Mouse (Mus musculus) fibroblast of lung, adult 2 months (primary cell): ENCODE data around the gene Kbtbd3.

Experiments used
- DNase-seq: peaks from one replicate; pipeline ENCODE4 v3.0.0-alpha.2; 2011; ENCODE audit warnings: low read depth

Kbtbd3 gene

DNA sequence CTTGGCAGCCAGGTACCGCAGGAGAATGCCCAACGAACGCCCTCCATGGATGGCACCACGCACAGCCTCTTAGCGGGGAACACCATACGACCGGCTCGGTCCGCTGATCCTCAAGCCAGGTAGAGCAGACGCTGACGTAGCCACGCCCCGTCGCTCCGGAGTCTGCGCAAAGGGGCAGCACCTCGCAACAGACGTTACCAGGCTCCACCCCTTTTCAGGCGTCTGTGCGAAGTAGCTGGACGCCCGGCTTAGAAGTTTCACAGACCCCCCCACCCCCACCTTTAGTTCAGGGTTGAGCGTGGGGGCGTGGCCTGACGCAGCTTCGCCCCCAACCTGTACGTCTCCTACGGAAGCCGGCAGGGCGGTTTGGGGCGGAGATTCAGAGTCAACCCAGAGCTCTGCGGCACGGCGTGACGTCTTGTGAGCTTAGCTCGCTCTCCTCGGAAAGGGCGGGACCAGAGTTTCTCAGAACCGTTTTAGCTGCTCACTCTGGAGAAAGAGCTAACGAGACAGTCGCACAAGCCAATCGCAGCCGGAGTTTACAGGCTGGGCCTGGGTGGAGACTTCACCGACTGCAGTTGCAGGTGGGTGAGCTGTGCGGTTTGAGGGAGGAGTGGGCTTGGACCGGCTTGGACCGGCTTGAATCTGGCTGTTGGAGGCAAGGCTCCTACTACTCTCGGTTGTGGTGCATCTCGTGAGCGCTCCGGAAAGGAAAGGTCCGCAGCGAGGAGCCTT, at the start of gene Kbtbd3, which contains the start of gene Aasdhppt:
Gene Kbtbd3, plus strand, starts transcription at position 483 of the 735 bp plus-strand sequence.
Gene Aasdhppt, minus strand, starts transcription at position 121 of the 735 bp plus-strand sequence.
- DNase-seq: peak; percentile 100

DNA sequence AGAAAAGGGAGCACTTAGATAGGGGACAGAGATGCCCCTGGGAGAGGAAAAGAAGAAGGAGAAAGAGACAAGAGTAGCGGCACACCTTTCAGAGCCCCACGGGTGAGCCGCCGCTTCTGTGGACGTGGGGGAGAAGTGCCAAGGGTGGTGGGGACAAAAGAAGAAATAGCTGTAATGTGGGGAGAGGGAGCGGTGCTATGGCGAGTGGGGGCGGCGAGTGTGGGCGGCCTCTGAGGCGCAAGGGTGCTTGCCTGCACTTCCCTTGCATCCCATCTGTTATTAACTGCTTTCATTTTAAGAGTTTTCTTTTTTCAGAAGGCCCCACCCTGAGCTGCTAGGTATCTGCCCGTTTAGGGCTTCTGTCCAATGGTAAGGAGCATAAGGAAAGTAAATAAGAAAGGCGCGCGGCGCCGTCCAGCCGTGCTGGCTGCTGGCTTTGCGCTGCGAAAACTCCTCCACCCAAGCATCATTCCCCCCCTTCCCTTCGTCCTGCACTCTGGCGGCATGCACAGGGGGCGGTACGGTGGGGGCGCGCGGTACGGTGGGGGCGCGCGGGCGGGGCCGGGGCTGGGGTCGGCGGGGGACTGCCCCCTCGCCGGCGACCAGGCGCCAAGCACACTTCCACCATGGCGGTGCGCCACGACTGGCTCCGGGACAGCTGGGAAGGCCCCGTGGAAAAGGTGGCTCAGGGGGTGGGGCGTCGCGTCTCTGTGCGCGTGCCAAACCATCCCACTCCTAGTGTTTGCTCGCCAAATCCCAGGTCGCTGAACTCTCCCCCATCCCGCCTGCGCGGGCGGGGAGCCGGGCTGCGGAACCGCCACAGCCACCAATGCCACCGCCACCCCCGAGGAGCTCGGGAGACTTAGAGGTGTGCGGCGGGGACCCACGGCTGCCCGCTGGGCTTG, 49.5 kb upstream of the Kbtbd3 start:
- no peak for DNase-seq

DNA sequence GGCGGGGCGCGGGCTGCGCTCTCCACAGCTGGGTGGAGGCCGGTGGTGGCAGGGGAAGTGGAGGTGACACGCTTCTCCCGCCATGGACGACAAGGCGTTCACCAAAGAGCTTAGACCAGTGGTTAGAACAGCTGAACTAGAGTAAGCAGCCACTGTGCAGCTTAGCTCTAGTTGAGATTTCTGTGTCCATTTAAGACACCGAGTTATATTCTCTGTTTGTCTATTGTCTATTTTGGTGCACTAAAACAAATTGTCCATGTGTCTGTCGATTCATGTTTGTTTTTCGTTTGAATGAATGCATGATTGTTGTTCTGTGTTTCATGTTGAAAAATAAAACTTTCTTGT, 48.9 kb upstream of the Kbtbd3 start:
- DNase-seq: no peak

DNA sequence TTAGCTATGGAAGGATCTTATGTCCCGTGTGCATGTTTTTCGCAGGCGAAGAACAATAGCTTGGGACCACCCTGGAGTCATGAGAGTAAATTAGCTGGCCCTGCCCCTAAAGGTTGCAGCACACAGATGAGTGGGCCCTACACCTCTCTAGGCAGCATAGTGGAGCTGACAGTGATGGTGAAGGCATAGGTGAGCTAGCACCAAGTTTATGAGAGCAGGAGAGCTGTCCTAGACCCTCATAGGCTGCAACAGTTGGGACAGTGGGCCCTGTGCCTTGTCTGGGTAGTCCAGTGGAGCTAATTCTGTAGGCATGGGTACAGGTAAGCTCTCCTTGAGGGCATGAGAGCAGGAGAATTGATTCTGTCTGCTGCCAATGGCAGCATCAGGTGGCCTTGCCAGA, 42.8 kb upstream of the Kbtbd3 start:
- DNase-seq: no peak

DNA sequence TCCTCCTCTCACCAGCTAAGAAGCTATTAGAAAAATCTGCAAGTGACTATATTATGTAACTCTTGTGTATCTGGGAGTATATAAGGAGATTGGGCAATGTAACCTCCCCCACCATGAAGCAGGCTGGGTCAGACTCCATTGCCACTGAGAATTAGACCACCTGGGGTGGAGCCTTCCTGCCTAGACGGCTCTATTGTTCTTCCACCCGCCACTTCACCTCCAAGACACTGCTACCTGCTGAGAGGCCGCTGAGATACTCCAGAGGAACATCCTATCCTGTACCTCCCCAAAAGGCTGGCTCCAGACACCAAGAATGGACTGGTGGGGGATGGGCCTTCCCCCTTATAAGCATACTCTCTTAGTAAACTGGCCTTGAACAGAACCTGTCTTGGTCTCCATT, 25.8 kb upstream of the Kbtbd3 start:
- no peak for DNase-seq

DNA sequence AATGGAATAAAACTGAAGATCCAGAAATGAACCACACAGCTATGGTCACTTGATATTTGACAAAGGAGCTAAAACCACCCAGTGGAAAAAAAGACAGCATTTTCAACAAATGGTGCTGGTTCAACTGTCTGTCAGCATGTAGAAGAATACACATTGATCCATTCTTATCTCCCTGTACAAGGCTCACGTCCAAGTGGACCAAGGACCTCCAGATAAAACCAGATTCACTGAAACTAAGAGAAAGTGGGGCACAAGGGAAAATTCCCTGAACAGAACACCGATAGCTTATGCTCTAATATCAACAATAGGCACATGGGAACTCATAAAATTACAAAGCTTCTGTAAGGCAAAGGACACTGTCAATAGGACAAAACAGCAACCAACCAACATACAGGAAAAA, 9.2 kb upstream of the Kbtbd3 start:
- no peak for DNase-seq

DNA sequence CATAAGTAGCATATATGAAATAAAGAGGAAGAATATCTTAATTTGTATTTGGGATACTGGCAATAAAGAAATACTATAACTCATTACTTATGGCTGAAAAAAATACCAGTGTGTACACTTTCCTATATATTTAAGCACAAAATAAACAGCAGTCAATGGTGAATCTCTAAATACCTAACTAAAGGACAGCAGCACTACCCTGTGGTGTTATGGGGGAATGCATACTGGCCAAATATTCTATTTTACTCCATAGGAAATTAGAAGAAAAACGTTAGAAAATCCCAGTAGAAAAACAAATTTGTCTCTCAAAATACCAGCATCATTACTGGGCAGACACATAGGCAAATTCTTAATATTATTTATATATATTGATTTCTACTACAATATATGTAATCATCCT, 4.8 kb upstream of the Kbtbd3 start:
- no peak for DNase-seq

DNA sequence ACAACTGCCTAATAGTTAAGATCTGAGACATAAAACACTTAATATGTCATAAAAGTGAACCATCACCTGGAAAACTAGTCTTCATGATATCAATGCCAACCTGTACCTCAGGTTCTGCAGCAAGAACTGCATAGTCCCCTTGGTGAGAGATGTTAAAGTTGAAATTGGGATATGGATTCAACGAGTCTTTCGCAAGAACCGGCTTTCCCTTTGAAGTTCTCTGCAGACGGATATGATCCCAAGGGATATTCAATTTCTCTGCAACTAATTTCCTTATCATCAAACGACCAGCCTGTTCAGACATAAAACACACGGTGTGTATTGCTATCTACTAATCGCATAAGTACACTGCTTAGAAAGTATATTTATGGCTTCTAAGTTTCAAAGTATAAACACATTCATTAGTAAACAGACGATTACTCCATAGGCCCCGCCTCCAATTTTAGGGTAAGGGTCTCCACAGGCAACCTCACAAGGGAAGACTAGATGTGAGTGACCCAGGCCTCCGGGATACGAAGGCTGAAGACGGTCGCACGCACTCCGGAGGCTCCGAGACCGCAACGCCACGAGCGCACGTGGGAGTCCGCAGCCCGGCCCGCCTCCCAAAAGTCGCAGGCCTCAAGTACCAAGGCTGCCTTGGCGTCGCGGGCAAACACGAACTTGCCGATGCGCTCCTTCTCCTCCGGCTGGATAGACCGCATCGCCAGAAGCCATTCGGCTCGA, 844 bp upstream of the Kbtbd3 start:
- no peak for DNase-seq

DNA sequence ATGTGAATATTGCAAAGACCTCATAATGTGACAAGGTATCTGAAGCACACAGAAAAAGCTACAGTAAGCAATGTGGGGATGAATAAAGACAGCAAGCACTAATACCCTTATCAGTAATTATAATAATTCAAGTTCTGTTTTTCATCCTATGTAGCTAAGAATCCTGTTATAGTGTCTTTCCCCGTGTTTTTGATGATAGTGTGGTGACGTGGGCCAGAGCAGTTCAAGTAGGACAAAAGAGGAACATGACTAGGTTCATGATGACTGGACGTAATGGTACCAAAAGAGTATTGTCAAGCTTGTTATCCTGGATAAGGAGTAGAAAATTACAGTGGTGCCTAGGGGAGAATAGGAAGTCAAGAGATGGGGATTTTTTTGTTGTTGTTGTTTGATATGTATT, 1.1 kb downstream of the Kbtbd3 start:
- DNase-seq: no peak

DNA sequence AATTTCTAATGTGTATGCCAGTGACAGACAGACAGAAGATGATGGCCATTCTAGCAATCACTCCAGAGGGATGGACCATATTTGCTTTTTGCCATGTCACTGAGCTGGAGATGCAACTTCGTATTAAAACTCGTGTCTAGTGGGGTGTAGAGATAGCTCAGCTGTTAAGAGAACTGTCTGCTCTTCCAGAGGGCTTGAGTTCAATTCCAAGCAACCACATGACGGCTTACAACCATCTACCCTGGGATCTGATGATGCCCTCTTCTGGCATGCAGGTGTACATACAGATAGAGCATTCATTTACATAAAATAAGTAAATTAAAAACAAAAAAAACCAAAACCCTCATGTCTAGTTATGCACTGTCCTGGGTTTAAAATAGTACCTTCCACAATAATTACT, 1.5 kb downstream of the Kbtbd3 start:
- DNase-seq: no peak

DNA sequence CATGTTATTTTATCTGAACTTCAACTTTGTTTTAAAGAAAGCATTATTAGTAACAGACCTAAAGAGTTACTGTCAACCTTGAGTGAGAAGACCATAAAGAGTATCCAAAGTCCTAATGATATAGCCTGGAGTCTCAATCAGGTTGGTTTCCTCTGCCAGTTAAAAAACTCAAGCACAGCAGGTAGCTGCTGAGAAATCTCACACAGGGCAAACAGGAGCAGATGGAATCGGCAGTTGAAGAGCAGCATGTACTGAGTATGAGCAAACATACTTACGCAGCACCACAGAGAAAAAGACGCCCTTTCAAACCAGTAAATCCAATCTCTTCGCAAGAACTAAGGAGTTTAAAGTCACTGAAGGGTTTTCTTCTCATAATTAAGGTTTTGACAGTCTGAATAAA, 4.3 kb downstream of the Kbtbd3 start:
- DNase-seq: no peak

DNA sequence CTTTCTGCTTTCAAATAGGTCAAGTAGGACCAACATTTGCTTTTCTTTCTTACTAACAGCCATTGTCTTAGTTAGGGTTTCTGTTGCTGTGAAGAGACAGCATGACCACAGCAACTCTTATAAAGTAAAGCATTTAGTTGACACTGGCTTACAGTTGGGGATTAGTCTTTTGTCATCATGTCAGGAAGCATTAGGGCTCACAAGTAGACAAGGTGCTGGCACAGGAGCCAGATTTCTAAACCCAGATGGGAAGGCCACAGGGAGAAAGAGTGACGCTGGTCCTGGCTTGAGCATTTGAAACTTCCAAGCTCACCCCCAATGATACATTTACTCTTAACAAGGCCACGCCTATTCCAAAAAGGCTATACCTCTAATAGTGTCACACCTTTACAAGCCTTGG, 6.1 kb downstream of the Kbtbd3 start:
- DNase-seq: no peak

DNA sequence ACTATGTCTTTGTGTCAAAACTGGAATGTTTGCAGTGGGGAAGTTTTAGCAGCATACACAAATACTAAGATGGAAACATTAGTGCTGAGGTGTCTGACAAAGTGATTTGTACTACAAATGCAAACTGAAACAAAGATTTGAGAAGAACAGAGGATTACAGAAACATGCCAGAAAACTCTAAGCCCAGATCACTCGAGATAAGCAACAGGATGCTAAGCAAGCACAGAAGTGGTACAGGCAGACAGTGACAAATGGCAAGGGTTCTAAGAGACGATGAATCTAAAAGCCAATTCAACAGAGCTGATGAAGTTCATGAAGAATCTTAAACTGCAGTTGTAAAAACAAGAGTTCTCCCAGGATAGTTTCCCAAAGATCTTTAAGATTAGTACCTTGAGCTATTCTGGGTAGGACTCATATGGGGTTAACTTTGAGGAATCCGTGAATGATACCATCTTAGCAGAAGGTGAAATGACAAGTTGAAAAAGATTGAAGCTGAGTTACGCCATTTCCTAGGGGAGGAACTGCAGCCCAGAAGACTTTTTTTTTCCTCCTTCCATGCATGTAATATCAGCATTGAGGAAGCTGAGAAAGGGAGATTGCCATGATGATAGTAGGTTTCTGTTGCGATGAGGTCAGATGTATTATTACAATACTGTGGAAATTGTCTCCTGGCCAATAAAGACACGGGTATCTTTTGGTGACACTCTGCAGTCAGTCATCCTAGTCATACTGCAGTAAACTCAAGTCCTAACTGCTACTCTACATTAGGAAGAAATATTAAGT, 9.5 kb downstream of the Kbtbd3 start:
- no peak for DNase-seq

DNA sequence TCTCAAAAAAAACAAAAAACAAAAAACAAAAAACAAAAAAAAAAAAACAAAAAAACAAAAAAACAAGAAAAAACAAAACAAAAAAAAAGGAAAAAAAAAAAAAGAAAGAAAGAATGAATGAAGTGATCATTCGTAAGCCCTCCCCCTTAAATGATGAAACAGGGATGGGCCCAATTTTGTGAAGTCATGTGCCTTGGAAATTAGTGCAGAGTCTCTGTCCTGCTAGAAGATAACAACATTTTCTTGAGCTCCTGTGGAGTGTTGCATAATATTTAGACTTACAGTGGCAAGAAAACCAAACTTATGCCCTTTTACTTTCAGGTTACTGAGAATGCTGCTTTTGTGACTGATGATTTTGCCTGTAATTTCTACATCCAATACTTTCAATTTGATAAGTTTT, 43.5 kb downstream of the Kbtbd3 start:
- DNase-seq: no peak

DNA sequence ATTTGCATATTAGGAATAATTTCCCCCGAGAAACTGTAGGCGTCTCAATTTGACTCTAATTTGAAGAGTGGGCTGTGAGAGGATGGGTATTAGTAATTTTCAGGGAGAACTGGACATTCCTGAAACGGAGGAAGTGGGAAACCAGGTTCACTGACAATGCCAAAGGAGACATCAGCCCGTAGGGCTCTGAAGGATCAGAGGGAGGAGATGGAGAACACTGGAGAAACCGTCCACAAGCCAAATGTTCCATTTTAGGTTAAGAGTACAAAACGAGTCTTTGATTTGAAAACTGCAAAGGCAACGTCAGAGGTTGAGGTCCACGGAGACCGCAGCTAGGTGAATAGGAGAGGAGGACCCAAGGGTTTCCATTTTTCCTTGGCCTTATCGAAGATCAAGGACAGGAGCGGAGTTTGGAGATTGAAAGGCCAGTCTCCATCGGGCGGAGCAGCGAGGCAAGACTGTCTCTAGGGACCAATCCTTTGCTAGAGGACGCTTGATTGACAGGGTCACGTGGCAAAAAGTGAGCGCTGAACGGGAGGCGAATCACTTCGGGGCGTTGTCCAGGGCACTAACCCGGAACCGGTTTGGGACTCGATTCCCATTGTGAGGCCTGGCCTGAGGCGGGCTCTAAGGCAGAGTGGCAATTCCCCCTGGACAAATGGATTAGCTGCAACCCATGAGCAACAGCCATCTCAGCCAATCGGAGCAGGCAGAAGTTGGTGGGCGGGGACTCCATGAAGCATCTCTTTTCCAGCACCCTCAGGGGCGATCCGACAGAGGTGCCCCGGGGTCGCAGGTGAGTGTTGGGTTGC, 66.4 kb downstream of the Kbtbd3 start, which contains the start of gene Msantd4:
Gene Msantd4, plus strand, starts transcription at position 735 of the 812 bp plus-strand sequence.
- DNase-seq: peak; percentile 99

DNA sequence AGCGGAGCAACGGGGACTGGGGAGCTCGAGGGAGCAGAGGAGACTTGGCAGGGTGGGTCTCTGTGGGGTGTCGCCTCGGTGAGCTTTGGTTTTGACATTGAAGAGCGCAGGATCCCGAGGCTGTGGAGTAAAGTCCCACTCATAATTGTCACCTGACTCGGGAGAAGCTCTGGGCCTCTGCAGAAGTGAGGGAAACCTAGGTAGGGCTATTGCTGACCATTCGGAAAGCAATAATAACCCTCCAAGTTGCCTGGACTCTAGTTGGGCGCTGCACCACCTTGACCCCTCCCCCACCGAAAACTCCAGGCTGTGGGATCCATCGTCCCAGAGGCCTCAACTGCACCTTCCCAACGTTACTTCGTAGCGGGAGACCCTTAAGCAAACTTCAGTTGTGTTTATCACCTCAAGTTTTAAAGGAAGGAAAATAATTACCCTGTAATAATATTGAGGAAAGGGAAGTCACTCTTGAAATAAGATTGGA, 67.0 kb downstream of the Kbtbd3 start:
- DNase-seq: no peak
